Mouse (Mus musculus): ENCODE measurements at regions not wholly inside any gene's neighbourhood (a gene's known extent, or its start where the extent isn't known, plus 50 kb on each side); places are given as distances from the start of the nearest gene placed in this dataset.

DNA sequence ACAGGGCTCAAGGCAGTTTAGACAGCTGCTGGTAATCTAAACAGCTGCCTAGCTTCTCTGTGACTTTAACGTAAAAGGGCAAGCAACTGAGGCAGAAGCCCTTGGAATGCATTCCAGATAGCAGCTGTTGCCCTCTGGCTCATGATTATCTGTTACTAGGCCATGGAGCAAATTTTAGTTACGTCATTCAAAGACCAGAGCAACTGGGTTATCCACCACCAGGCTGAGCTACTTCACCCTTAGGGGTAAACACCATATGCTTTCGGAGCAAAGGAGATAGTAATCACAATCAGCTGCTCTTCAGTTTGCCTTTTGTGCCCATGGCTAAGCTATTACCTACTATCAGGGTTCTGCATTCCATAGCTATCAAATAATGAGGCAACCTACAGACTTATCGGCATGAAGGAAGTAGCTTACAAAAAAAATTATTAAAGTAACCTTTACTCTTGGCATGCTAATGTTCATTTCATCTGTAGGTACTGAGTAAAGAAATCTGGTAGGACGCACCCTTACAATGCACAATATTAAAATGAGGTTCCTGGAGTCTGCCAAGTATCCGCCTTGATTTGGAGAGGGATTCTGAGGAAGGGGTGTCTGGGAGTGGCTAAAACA is 212.2 kb downstream of the Car2 start:
- no peaks in the 10 kb centered on the region for H3K27me3 ChIP-seq (ENCODE audit: control insufficient read depth, insufficient read depth, low read length)
- H3K36me3 ChIP-seq (ENCODE audit: control insufficient read depth, insufficient read depth, low read length): no peaks in the 10 kb centered on the region
- no peak for TF ChIP-seq POLR2A (IDR thresholded peaks at IDR 0.05; ENCODE audit: control insufficient read depth, low read depth, low read length)
- no peak for TF ChIP-seq CTCF (IDR thresholded peaks at IDR 0.05; ENCODE audit: control insufficient read depth, insufficient read depth, insufficient replicate concordance, low read depth, low read length)
- H3K27ac ChIP-seq (ENCODE audit: control insufficient read depth, insufficient read depth, low read depth, low read length): no peak overlapping the region
- no peaks in the 10 kb centered on the region for H3K4me1 ChIP-seq (ENCODE audit: control insufficient read depth, insufficient read depth, low read length)
- H3K4me3 ChIP-seq (ENCODE audit: control insufficient read depth, low read depth, low read length): no peak overlapping the region

DNA sequence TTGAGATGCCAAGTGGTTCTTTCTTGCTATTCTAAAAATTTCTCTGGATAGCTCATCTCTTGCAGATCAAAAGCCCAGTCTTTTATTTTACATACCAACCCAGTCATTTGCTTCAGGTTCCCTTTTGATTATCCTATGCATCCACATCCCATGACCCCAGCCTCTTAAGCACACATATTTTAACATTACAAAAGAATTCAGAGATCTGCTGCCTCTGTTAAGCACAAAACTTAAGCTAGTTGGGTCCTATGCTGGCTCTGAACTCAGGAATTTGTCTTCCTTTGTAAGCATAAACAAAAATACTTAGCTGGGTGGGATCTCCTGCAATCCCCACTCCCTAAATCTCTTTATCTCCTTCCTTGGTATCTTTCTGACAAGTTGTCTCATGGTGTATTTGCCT is 212.9 kb downstream of the Car2 start:
- no peak for TF ChIP-seq POLR2A (IDR thresholded peaks at IDR 0.05; ENCODE audit: control insufficient read depth, low read depth, low read length)
- TF ChIP-seq CTCF (IDR thresholded peaks at IDR 0.05; ENCODE audit: control insufficient read depth, insufficient read depth, insufficient replicate concordance, low read depth, low read length): no peak
- Histone ChIP-seq H3K27ac (ENCODE audit: control insufficient read depth, insufficient read depth, low read depth, low read length) (no peak overlapping the region), H3K4me1 (ENCODE audit: control insufficient read depth, insufficient read depth, low read length) (no peaks in the 10 kb centered on the region), H3K27me3 (ENCODE audit: control insufficient read depth, insufficient read depth, low read length) (no peaks in the 10 kb centered on the region), H3K4me3 (ENCODE audit: control insufficient read depth, low read depth, low read length) (no peak overlapping the region), H3K36me3 (ENCODE audit: control insufficient read depth, insufficient read depth, low read length) (no peaks in the 10 kb centered on the region)

DNA sequence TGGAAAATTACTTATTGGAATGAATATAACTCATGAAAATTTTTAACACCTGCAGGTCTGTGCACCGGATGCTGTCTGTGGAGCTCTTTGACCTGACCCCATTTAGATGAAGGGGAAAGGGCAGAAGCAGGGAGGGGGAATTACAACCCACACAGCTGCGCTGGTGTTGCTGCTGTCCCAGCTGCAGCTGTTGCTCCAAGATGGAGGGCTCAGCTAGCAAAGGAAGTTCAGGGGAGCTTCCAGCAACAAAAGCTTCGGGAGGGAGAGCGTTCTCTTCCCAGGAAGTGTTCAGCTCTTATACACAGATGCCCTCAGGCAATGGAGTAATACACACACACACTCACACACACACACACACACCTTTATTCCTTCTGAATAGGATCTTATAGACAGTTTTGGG is 219.6 kb downstream of the Car2 start:
- Histone ChIP-seq H3K4me1 (ENCODE audit: control insufficient read depth, insufficient read depth, low read length) (no peaks in the 10 kb centered on the region), H3K27me3 (ENCODE audit: control insufficient read depth, insufficient read depth, low read length) (no peaks in the 10 kb centered on the region), H3K36me3 (ENCODE audit: control insufficient read depth, insufficient read depth, low read length) (no peaks in the 10 kb centered on the region), H3K27ac (ENCODE audit: control insufficient read depth, insufficient read depth, low read depth, low read length) (no peak overlapping the region), H3K4me3 (ENCODE audit: control insufficient read depth, low read depth, low read length) (no peak overlapping the region)
- no peak for TF ChIP-seq CTCF (IDR thresholded peaks at IDR 0.05; ENCODE audit: control insufficient read depth, insufficient read depth, insufficient replicate concordance, low read depth, low read length)
- TF ChIP-seq POLR2A (IDR thresholded peaks at IDR 0.05; ENCODE audit: control insufficient read depth, low read depth, low read length): no peak

DNA sequence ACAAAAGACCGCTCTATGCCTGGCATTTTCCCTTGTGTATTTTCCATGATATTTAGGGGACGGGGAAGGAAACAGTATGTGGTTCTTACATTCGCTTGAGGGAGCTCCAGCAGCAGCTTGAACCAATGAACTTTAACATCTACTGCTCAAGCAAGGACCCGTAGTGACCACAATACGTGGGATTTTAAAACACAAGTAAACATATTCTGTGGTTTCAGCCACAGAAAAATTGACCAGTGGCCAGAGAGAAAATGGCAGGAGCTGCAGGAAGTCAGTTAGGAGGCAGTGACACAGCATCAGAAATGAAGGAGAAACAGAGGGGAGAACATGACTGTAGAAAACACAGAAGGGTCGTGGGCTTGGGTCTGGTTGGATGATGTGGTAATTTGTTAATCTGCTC is 220.2 kb downstream of the Car2 start:
- H3K27me3 ChIP-seq (ENCODE audit: control insufficient read depth, insufficient read depth, low read length): no peaks in the 10 kb centered on the region
- H3K36me3 ChIP-seq (ENCODE audit: control insufficient read depth, insufficient read depth, low read length): no peaks in the 10 kb centered on the region
- no peaks in the 10 kb centered on the region for H3K4me1 ChIP-seq (ENCODE audit: control insufficient read depth, insufficient read depth, low read length)
- no peak overlapping the region for H3K27ac ChIP-seq (ENCODE audit: control insufficient read depth, insufficient read depth, low read depth, low read length)
- TF ChIP-seq CTCF (IDR thresholded peaks at IDR 0.05; ENCODE audit: control insufficient read depth, insufficient read depth, insufficient replicate concordance, low read depth, low read length) (no peak), POLR2A (IDR thresholded peaks at IDR 0.05; ENCODE audit: control insufficient read depth, low read depth, low read length) (no peak)
- H3K4me3 ChIP-seq (ENCODE audit: control insufficient read depth, low read depth, low read length): no peak overlapping the region

DNA sequence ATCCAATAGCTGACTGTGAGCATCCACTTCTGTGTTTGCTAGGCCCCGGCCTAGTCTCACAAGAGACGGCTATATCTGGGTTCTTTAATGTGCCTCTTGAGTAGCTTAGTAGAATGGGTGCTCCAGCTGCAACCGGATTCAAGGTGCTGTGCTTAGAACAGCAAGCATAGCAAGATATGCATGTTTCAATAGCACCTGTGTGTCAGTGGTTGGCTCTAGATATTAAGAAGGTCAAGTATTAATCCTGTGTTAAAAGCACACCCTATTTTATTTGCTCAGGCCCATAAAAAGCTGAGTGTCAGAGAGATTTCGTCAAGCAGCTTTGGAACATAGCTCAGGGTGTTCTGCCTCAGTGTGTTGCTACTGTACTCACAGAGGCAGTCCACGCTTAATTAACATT is 221.2 kb downstream of the Car2 start:
- Histone ChIP-seq H3K27me3 (ENCODE audit: control insufficient read depth, insufficient read depth, low read length) (no peaks in the 10 kb centered on the region), H3K27ac (ENCODE audit: control insufficient read depth, insufficient read depth, low read depth, low read length) (no peak overlapping the region), H3K4me1 (ENCODE audit: control insufficient read depth, insufficient read depth, low read length) (no peaks in the 10 kb centered on the region), H3K36me3 (ENCODE audit: control insufficient read depth, insufficient read depth, low read length) (no peaks in the 10 kb centered on the region), H3K4me3 (ENCODE audit: control insufficient read depth, low read depth, low read length) (no peak overlapping the region)
- TF ChIP-seq CTCF (IDR thresholded peaks at IDR 0.05; ENCODE audit: control insufficient read depth, insufficient read depth, insufficient replicate concordance, low read depth, low read length): no peak
- no peak for TF ChIP-seq POLR2A (IDR thresholded peaks at IDR 0.05; ENCODE audit: control insufficient read depth, low read depth, low read length)

DNA sequence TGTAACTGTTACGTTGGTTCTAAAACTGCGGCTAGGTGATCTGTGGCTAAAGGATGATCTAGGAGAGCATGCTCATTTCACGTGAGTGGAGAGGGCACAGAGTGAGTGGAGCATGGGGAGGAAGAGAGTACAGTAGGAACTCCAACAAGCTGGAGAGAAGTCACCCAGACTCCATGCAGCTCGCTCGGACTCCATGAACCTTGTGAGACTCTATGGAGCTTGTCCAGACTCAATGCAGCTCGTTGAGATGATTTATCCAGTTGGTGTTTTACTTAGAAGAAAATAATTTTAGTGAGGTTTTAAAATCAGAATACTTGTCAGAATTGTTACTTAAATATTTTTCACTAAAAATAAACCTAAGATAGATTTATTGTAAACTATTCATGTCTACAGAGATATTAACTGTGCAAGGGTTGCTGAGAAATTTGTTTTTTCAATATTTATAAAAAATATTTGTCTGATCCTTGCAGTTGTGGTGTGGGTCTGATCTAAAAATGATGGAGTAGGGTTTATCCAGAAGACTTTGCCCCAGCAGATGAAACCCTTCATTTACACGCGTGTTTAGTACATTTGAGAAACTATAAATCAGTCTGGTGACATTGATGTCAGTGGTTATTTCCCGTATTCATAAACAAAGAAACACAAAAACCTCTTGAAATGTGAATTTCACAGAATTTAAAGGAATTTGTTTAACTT is 222.3 kb downstream of the Car2 start:
- no peaks in the 10 kb centered on the region for H3K27me3 ChIP-seq (ENCODE audit: control insufficient read depth, insufficient read depth, low read length)
- H3K27ac ChIP-seq (ENCODE audit: control insufficient read depth, insufficient read depth, low read depth, low read length): no peak overlapping the region
- H3K4me3 ChIP-seq (ENCODE audit: control insufficient read depth, low read depth, low read length): no peak overlapping the region
- H3K36me3 ChIP-seq (ENCODE audit: control insufficient read depth, insufficient read depth, low read length): no peaks in the 10 kb centered on the region
- H3K4me1 ChIP-seq (ENCODE audit: control insufficient read depth, insufficient read depth, low read length): no peaks in the 10 kb centered on the region
- TF ChIP-seq CTCF (IDR thresholded peaks at IDR 0.05; ENCODE audit: control insufficient read depth, insufficient read depth, insufficient replicate concordance, low read depth, low read length) (no peak), POLR2A (IDR thresholded peaks at IDR 0.05; ENCODE audit: control insufficient read depth, low read depth, low read length) (no peak)

DNA sequence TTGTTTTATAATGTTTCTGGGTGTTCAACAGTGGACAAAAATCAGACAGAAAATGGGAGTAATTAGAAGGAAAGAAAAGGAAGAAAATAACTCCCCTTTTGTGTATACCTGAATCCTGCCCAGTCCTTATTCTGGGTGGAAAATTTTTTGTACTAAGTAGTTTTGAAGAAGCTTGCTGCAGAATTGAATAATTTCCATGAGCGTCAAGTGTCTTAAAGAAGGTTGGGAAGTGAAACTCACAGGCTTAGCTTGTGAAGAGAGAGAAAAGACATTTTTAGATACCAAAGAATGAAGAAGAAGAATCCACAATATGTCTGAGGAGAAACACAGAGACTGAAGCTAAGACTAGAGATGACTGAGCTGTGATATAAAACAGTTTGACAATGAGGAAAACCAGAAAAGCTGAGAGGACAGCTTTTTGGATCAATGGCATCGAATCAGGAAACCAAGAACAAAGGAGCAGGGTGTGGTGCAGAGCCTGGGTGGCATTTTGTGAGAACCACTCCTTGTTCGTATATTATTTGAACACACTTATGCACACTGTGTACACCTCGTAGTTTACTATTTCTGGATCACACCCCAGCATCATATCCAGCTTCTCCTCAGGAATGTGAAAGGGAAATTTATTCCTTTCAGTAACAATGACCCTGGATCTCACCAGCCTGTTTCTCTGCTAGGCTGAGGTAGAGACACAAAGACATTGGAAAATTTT is 221.9 kb downstream of the Gm9733 start:
- Histone ChIP-seq H3K27ac (ENCODE audit: control insufficient read depth, insufficient read depth, low read depth, low read length) (no peak overlapping the region), H3K36me3 (ENCODE audit: control insufficient read depth, insufficient read depth, low read length) (no peaks in the 10 kb centered on the region), H3K4me3 (ENCODE audit: control insufficient read depth, low read depth, low read length) (no peak overlapping the region), H3K4me1 (ENCODE audit: control insufficient read depth, insufficient read depth, low read length) (no peaks in the 10 kb centered on the region), H3K27me3 (ENCODE audit: control insufficient read depth, insufficient read depth, low read length) (no peaks in the 10 kb centered on the region)
- TF ChIP-seq POLR2A (IDR thresholded peaks at IDR 0.05; ENCODE audit: control insufficient read depth, low read depth, low read length): no peak
- TF ChIP-seq CTCF (IDR thresholded peaks at IDR 0.05; ENCODE audit: control insufficient read depth, insufficient read depth, insufficient replicate concordance, low read depth, low read length): no peak

All from testis, adult 2 months (tissue).